Mouse (Mus musculus): ENCODE measurements around the gene Ptp4a2. TPM values are rescaled to one million over a fixed set of nuclear protein-coding genes. Genes with fewer than 3 reads are reported as not detected.

Ptp4a2 gene
- polyA plus RNA-seq, 1 experiment from 2014 or later = 982 TPM

Other genes with a start within 250 kb of the Ptp4a2 start
- 0.19 to 0.57 TPM (median 0.27 TPM) in 3 replicates for gene Lck, start 237.6 kb upstream of the Ptp4a2 start, polyA plus RNA-seq (2018)
- gene Fam167b, start 232.7 kb upstream of the Ptp4a2 start, polyA plus RNA-seq (2018) = not detected in 3 replicates
- gene Eif3i, start 210.6 kb upstream of the Ptp4a2 start, polyA plus RNA-seq (2018) = 58.7 to 140 TPM (median 87.3 TPM) in 3 replicates
- 91.3 to 152 TPM (median 129 TPM) in 3 replicates for gene Tmem234, start 210.6 kb upstream of the Ptp4a2 start, polyA plus RNA-seq (2018)
- gene Dcdc2b, start 197.0 kb upstream of the Ptp4a2 start, polyA plus RNA-seq (2018) = 0.47 to 0.77 TPM in 2 of 3 replicates, not detected in the other
- gene Iqcc, start 192.1 kb upstream of the Ptp4a2 start, polyA plus RNA-seq (2018) = 7.5 to 12.3 TPM (median 8.9 TPM) in 3 replicates
- gene Ccdc28b, start 187.3 kb upstream of the Ptp4a2 start, polyA plus RNA-seq (2018) = 12.7 to 15.3 TPM (median 14.1 TPM) in 3 replicates
- 34.1 to 39.3 TPM (median 37.5 TPM) in 3 replicates for gene Txlna, start 170.2 kb upstream of the Ptp4a2 start, polyA plus RNA-seq (2018)
- gene Kpna6, start 138.5 kb upstream of the Ptp4a2 start, polyA plus RNA-seq (2018) = 30.7 to 40.5 TPM (median 31.0 TPM) in 3 replicates
- 4.1 to 7.6 TPM (median 5.6 TPM) in 3 replicates for gene Tmem39b, start 114.4 kb upstream of the Ptp4a2 start, polyA plus RNA-seq (2018)
- 60.8 to 81.1 TPM (median 62.9 TPM) in 3 replicates for gene Khdrbs1, start 68.9 kb upstream of the Ptp4a2 start, polyA plus RNA-seq (2018)
- gene Spocd1, start 118.0 kb downstream of the Ptp4a2 start, polyA plus RNA-seq (2018) = not detected in 3 replicates
- not detected in 3 replicates for gene Adgrb2, start 173.7 kb downstream of the Ptp4a2 start, polyA plus RNA-seq (2018)
- gene Col16a1, start 236.6 kb downstream of the Ptp4a2 start, polyA plus RNA-seq (2018) = 0.33 TPM in 1 of 3 replicates, not detected in the others